Mouse (Mus musculus): Measurements from ENCODE around the gene Shisa6. TPM values are rescaled to one million over a fixed set of nuclear protein-coding genes. Genes with fewer than 3 reads are reported as not detected.

Shisa6 gene
- polyA plus RNA-seq (2014; fragmentation: Illumina TruSeq; extraction: RNeasy Lipid Tissue Mini Kit (QIAGEN cat#74804); ENCODE audit: low replicate concordance) = not detected

GRCm38 (mm10) chr11:66525371-66526045, at the start of gene Shisa6:
Gene Shisa6, minus strand, starts transcription at chr11:66525964.

GRCm38 (mm10) chr11:66167801-66168651, 357.7 kb downstream of the Shisa6 start, which contains the start of gene Dnah9:
Gene Dnah9, minus strand, starts transcription at chr11:66168551.

Data from small intestine, adult 10 weeks (tissue).